Mouse (Mus musculus): ENCODE results near the gene Hdac4. TPM values are rescaled to one million over a fixed set of nuclear protein-coding genes. Genes with fewer than 3 reads are reported as not detected.
A peak's percentile ranks its signal among the peaks of the same experiment; 100 is the strongest.

Hdac4 gene
- polyA plus RNA-seq, 1 experiment from 2014 or later = 24.1 TPM

- H3K9me3 ChIP-seq (ENCODE audit: control insufficient read depth, low read length) = no peaks in the 10 kb centered on the region
These were observed 132.2 kb downstream of the Hdac4 start for GRCm38 (mm10) chr1:92063271-92063670.

DNA sequence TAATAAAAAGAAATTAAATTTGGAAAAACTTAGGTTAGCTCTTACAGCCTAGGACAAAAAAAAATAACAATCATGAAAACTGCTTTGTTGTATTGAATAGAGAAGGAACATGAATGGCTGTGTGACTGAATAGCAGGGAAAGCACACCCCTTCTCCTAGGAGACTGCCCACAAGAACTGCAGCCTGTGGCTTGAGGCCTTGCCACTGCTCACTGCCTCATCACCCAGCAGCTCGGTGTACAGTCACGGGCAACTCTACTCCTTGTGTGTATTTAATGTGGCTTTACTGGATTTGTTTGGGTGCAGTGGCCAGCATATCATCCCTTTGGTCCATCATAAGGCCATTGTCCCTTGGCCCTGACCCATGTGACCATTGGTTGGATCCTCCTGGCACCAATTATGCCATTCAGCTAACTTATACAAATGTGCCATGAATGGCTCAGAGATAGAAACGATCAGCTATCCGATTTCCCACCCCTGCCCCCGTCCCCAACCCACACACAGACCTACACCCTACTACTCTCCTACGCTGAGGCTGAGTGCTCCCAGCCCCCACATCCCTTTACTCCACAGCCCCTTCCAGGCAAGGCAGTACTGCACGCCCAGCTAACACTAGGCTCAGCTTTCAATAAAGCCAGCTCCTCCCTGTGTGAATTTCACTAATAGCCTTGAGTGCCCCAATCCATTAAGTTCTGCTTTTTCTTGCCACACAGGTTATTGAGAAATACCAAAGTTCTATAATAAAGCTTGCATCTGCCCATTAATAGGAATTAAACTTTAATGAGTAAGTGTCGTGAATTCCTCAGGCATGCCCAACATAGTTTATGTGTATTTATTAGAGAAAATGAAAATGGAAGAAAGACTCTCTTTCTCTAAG, 134.1 kb downstream of the Hdac4 start:
- WGBS = 45% methylated on average over 8 of the region's 8 CpGs
- Histone ChIP-seq H3K27me3 (replicated peaks; ENCODE audit: control insufficient read depth, insufficient read depth, low read length) (no peaks in the 10 kb centered on the region), H3K4me1 (ENCODE audit: control insufficient read depth, insufficient read depth, low read length) (peaks cover 5% of the 10 kb centered on the region; the same call in 1 of the 2 replicates), H3K4me3 (ENCODE audit: low read depth, low read length) (no peak overlapping the region), H3K9me3 (ENCODE audit: control insufficient read depth, low read length) (no peaks in the 10 kb centered on the region), H3K9ac (ENCODE audit: low read depth, low read length) (no peak overlapping the region), H3K27ac (replicated peaks; ENCODE audit: low read depth, low read length) (no peak overlapping the region), H3K36me3 (ENCODE audit: control insufficient read depth, insufficient read depth, low read length) (no peaks in the 10 kb centered on the region), H3K4me2 (ENCODE audit: low read depth, low read length) (no peak overlapping the region)
- DNase-seq (ENCODE audit: low spot score) (peak; percentile 27), ATAC-seq (ENCODE audit: low read depth) (peak; percentile 70)

More at GRCm38 (mm10) chr1:92063271-92063670, 132.2 kb downstream of the Hdac4 start:
- ATAC-seq (ENCODE audit: low read depth) (no peak), DNase-seq (ENCODE audit: low spot score) (no peak)
- Histone ChIP-seq H3K36me3 (ENCODE audit: control insufficient read depth, insufficient read depth, low read length) (no peaks in the 10 kb centered on the region), H3K4me2 (ENCODE audit: low read depth, low read length) (no peak overlapping the region), H3K9ac (ENCODE audit: low read depth, low read length) (no peak overlapping the region), H3K27me3 (replicated peaks; ENCODE audit: control insufficient read depth, insufficient read depth, low read length) (no peaks in the 10 kb centered on the region), H3K4me1 (ENCODE audit: control insufficient read depth, insufficient read depth, low read length) (peaks cover 5% of the 10 kb centered on the region; the same call in 1 of the 2 replicates), H3K27ac (replicated peaks; ENCODE audit: low read depth, low read length) (no peak overlapping the region), H3K4me3 (ENCODE audit: low read depth, low read length) (no peak overlapping the region)
- 100% methylated on average over 3 of the region's 3 CpGs for whole genome bisulfite sequencing

DNA sequence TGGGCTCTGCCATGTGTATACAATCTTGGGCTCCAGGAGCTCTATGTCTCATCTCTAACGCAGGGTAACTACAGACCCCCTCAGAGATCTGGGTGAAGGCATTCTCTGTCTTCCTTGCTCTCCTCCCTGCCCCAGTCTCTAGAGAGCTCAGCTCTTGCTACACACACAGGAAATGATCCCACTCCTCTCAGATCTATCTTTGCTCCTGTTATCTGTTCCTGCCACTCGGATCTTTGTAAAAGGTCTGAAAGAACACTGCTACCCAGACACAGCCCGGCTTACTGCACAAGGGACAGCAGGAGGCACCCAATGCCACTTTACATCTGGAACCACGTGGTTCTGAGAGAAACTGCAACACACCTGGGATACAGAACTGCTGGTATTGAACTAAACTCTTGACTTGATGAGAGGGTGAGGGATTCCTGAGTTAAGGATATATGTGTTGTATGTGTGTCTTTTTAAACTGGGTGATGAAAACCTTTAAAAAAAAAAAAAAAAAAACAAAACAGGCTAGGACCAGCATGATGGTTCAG, 134.9 kb downstream of the Hdac4 start:
- Histone ChIP-seq H3K27ac (replicated peaks; ENCODE audit: low read depth, low read length) (no peak overlapping the region), H3K4me1 (ENCODE audit: control insufficient read depth, insufficient read depth, low read length) (peaks cover 5% of the 10 kb centered on the region), H3K9me3 (ENCODE audit: control insufficient read depth, low read length) (no peaks in the 10 kb centered on the region), H3K27me3 (replicated peaks; ENCODE audit: control insufficient read depth, insufficient read depth, low read length) (no peaks in the 10 kb centered on the region), H3K36me3 (ENCODE audit: control insufficient read depth, insufficient read depth, low read length) (no peaks in the 10 kb centered on the region), H3K4me3 (ENCODE audit: low read depth, low read length) (no peak overlapping the region), H3K4me2 (ENCODE audit: low read depth, low read length) (no peak overlapping the region), H3K9ac (ENCODE audit: low read depth, low read length) (no peak overlapping the region)
- 77% methylated on average over 4 of the region's 4 CpGs for WGBS
- DNase-seq (ENCODE audit: low spot score) (no peak), ATAC-seq (ENCODE audit: low read depth) (no peak)

DNA sequence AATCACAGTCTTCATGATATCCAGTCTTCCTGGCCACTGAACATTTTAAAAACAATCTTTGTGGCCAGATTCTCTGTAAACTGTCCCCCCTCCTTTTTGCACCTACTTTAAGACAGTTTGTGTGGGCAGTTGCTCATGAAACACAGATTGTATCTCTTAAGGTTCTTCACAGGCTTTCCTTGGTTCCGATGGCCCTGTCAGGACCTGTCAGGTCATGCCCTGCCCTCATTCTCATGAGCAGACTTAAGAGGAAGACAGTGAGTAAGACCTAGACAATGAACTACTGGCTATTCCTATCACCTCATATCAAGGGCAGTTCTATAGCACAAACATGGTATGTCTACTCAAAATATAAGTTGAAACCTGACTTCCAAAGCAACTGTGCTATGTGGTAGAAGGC, 135.9 kb downstream of the Hdac4 start:
- DNase-seq (ENCODE audit: low spot score) (no peak), ATAC-seq (ENCODE audit: low read depth) (no peak)
- Histone ChIP-seq H3K4me2 (ENCODE audit: low read depth, low read length) (no peak overlapping the region), H3K27me3 (replicated peaks; ENCODE audit: control insufficient read depth, insufficient read depth, low read length) (no peaks in the 10 kb centered on the region), H3K9me3 (ENCODE audit: control insufficient read depth, low read length) (no peaks in the 10 kb centered on the region), H3K36me3 (ENCODE audit: control insufficient read depth, insufficient read depth, low read length) (no peaks in the 10 kb centered on the region), H3K27ac (replicated peaks; ENCODE audit: low read depth, low read length) (no peak overlapping the region), H3K4me1 (ENCODE audit: control insufficient read depth, insufficient read depth, low read length) (peaks cover 11% of the 10 kb centered on the region), H3K9ac (ENCODE audit: low read depth, low read length) (no peak overlapping the region), H3K4me3 (ENCODE audit: low read depth, low read length) (no peak overlapping the region)
- 83% methylated on average over 1 of the region's 1 CpGs for WGBS

- Histone ChIP-seq H3K27me3 (replicated peaks; ENCODE audit: control insufficient read depth, insufficient read depth, low read length) (no peaks in the 10 kb centered on the region), H3K4me2 (ENCODE audit: low read depth, low read length) (no peak overlapping the region), H3K4me1 (ENCODE audit: control insufficient read depth, insufficient read depth, low read length) (peaks cover 11% of the 10 kb centered on the region), H3K9ac (ENCODE audit: low read depth, low read length) (no peak overlapping the region), H3K36me3 (ENCODE audit: control insufficient read depth, insufficient read depth, low read length) (no peaks in the 10 kb centered on the region), H3K4me3 (ENCODE audit: low read depth, low read length) (no peak overlapping the region), H3K9me3 (ENCODE audit: control insufficient read depth, low read length) (no peaks in the 10 kb centered on the region), H3K27ac (replicated peaks; ENCODE audit: low read depth, low read length) (no peak overlapping the region)
- DNase-seq (ENCODE audit: low spot score) = no peak
- WGBS = 76% methylated on average over 5 of the region's 5 CpGs
- ATAC-seq (ENCODE audit: low read depth) = no peak
These were observed 136.6 kb downstream of the Hdac4 start for GRCm38 (mm10) chr1:92058731-92059425.

DNA sequence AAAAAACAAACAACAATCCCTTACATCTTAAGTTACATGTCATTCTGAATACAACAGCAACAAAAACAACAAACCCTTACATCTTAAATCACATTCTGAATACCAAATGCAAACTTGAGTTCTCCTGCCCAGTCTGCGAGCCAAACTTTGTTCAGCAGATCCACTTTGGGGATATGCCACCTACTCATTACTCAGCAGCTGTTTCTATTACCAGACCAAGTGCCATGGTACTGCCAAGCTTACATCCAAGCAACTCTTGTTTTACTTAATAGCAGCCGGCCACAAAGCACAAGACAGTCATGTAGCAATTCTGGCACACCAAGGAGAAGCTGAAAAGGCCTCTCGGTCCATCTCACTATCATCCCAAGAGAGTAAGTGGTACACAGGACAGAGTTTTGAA, 138.4 kb downstream of the Hdac4 start:
- Histone ChIP-seq H3K36me3 (ENCODE audit: control insufficient read depth, insufficient read depth, low read length) (no peaks in the 10 kb centered on the region), H3K4me1 (ENCODE audit: control insufficient read depth, insufficient read depth, low read length) (peaks cover 7% of the 10 kb centered on the region), H3K4me2 (ENCODE audit: low read depth, low read length) (no peak overlapping the region), H3K27me3 (replicated peaks; ENCODE audit: control insufficient read depth, insufficient read depth, low read length) (no peaks in the 10 kb centered on the region), H3K4me3 (ENCODE audit: low read depth, low read length) (no peak overlapping the region), H3K9me3 (ENCODE audit: control insufficient read depth, low read length) (no peaks in the 10 kb centered on the region), H3K9ac (ENCODE audit: low read depth, low read length) (no peak overlapping the region), H3K27ac (replicated peaks; ENCODE audit: low read depth, low read length) (no peak overlapping the region)
- WGBS = 84% methylated on average over 3 of the region's 3 CpGs
- DNase-seq (ENCODE audit: low spot score) (no peak), ATAC-seq (ENCODE audit: low read depth) (no peak)

DNA sequence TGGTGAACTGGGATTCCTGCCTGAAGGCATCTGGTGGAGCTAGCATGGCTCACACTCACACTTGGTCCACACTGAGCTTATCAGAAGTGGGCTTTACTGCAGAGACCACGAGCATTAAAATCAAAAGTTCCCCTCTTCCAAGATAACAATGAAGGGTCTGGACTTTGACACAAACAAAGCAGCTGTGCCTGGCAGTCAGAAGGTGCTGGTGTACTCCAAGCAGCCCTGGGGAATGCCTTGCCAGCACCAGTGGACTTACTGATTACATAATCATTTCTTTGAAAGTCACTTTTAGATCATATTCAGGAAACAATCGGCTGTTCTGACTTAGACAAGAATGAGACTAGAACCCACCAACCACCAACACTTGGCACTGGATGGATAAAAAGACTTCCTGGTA, 140.3 kb downstream of the Hdac4 start:
- H3K9me3 ChIP-seq (ENCODE audit: control insufficient read depth, low read length) = no peaks in the 10 kb centered on the region
- no peaks in the 10 kb centered on the region for H3K36me3 ChIP-seq (ENCODE audit: control insufficient read depth, insufficient read depth, low read length)
- 36% methylated on average over 2 of the region's 2 CpGs for WGBS
- H3K4me2 ChIP-seq (ENCODE audit: low read depth, low read length) = no peak overlapping the region
- H3K27me3 ChIP-seq (replicated peaks; ENCODE audit: control insufficient read depth, insufficient read depth, low read length) = no peaks in the 10 kb centered on the region
- ATAC-seq (ENCODE audit: low read depth) = no peak
- H3K4me1 ChIP-seq (ENCODE audit: control insufficient read depth, insufficient read depth, low read length) = peaks cover 6% of the 10 kb centered on the region; the same call in 1 of the 2 replicates
- H3K27ac ChIP-seq (replicated peaks; ENCODE audit: low read depth, low read length) = no peak overlapping the region
- no peak for DNase-seq (ENCODE audit: low spot score)
- no peak overlapping the region for H3K4me3 ChIP-seq (ENCODE audit: low read depth, low read length)
- H3K9ac ChIP-seq (ENCODE audit: low read depth, low read length) = no peak overlapping the region

DNA sequence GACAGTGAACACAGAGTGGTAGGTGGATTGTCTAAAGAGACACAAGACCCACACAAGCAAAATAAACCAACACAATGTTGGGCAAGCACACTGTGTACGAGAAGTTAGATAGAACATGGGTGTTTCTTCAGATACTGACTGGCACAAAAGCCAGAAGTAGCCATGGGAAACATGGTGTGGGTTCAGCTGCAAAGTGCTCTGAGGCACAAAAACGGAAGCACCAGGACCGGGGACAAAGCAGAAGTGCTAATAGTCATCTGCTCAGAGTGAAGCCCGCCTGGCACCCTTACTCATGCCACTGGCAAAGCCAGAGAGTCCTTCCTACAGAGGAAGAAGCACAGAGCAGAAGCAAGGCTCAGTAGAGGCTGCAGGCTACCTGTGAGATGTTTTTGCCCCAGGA, 143.3 kb downstream of the Hdac4 start:
- Histone ChIP-seq H3K4me3 (ENCODE audit: low read depth, low read length) (no peak overlapping the region), H3K36me3 (ENCODE audit: control insufficient read depth, insufficient read depth, low read length) (no peaks in the 10 kb centered on the region), H3K4me1 (ENCODE audit: control insufficient read depth, insufficient read depth, low read length) (peaks cover 6% of the 10 kb centered on the region; the same call in 1 of the 2 replicates), H3K27ac (replicated peaks; ENCODE audit: low read depth, low read length) (no peak overlapping the region), H3K9ac (ENCODE audit: low read depth, low read length) (no peak overlapping the region), H3K9me3 (ENCODE audit: control insufficient read depth, low read length) (no peaks in the 10 kb centered on the region), H3K4me2 (ENCODE audit: low read depth, low read length) (no peak overlapping the region), H3K27me3 (replicated peaks; ENCODE audit: control insufficient read depth, insufficient read depth, low read length) (no peaks in the 10 kb centered on the region)
- DNase-seq (ENCODE audit: low spot score) (no peak), ATAC-seq (ENCODE audit: low read depth) (no peak)
- 86% methylated on average over 4 of the region's 4 CpGs for WGBS
